Mouse (Mus musculus): ENCODE data around the gene Hip1.

The Hip1 gene

GRCm38 (mm10) chr5:135531306-135531845 lies 13.5 kb downstream of the Hip1 start:
- DNase-seq (ENCODE audit: low read depth, low spot score), result peak; percentile 73

DNA sequence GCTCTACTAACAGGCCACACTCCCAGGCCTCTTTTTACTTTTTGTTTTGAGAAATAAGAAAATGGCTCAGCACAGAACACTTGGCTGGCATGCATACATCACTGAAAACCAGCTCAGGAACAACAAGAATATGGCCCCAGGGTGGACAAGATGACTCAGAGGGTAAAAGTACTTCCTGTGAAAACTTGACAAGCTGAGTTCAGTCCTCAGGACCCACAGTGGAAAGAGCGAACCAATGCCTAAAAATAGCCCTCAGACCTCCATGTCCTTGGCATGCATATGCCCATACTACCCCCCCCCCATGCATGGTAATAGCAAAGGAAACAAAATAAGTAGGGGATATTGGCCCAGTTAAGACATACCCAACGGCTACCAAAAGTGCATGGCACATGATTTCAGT lies 15.0 kb downstream of the Hip1 start:
- DNase-seq (ENCODE audit: low read depth, low spot score), result no peak

DNA sequence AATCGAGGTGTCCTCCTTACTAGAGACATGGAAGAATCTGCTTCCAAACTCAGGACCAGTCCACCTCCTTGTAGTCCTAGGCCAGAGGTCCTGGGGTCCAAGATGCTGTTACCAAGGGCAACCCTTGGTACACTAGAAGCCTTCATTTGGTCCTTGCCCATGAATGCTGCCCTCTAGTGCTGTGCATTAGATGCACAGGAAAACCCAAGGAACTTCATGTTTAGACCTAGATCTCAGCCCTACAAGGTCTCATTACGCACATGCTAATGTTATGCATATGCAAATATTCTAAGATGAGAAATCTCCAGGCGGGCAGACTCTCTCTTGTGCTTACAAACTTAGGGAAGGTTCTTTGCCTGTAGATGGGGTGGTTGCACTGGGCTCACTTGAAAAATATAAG lies 15.6 kb downstream of the Hip1 start:
- peak; percentile 23 for DNase-seq (ENCODE audit: low read depth, low spot score)

DNA sequence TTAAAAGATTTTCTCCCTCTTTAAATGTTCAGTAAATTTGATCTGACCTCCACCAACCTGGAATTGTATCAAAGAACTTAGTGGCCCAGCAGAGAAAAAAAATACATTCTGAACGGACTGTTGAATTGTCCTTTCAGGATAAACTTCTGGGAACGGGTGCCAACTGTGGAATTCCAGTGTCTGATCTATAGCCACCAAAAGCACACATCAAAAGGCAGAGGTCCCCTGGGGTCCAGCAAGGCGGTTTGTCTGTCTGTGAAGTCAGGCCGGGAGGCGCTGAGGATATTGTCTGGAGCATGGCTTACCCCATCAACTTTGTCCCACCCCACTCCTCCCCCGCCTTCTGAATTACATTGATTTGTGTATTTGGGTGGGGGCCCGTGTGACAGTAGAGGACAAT lies 16.9 kb downstream of the Hip1 start:
- no peak for DNase-seq (ENCODE audit: low read depth, low spot score)

GRCm38 (mm10) chr5:135524660-135525560 lies 20.0 kb downstream of the Hip1 start:
- peak; percentile 71 for DNase-seq (ENCODE audit: low read depth, low spot score)

DNA sequence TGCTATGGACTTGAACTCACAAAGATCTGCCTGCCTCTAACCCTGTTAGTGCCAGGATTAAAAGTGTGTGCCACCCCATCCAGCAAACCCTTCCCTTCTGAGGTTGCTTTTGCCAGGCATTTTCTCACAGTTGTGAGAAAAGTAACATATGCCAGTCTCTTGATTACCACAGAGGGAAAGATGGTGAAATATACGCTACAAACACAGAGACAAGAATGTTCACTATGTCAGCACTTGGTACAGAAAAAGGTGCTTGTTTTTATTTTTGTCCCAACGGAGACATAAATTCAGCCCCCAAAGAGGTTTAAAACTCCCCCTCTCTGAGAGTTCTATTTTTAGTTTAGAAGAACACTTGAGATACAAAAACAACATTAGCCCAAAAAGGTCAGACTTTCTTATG lies 20.8 kb downstream of the Hip1 start:
- peak; percentile 22 for DNase-seq (ENCODE audit: low read depth, low spot score)

- DNase-seq (ENCODE audit: low read depth, low spot score), result peak; percentile 62
These were observed 22.7 kb downstream of the Hip1 start for GRCm38 (mm10) chr5:135522111-135522722.

DNA sequence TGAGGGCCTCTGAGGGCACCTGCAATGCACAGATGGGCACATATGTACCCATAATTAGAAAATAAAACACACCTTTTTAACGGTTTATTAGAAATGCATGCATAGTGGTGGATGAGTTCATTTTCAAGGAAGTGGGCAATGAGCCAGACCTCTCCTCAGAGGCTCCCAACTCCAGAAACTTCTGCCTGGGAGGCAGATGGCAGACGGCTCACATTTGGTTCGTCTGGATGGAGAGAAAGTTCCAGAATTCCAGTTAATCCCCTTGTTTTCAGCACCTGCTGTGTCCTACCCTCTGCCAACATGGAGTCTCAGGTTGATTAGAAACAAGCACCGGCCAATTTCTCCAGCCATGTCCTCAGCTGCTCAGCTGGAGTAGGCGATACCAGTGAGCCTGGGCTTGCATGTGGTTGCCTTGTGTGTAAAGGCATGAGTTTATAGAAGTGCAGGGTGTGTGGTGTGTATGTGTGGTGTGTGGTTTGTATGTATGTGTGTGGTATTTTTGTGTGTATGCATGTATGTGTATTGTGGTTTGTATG lies 27.5 kb downstream of the Hip1 start:
- peak; percentile 48 for DNase-seq (ENCODE audit: low read depth, low spot score)

DNA sequence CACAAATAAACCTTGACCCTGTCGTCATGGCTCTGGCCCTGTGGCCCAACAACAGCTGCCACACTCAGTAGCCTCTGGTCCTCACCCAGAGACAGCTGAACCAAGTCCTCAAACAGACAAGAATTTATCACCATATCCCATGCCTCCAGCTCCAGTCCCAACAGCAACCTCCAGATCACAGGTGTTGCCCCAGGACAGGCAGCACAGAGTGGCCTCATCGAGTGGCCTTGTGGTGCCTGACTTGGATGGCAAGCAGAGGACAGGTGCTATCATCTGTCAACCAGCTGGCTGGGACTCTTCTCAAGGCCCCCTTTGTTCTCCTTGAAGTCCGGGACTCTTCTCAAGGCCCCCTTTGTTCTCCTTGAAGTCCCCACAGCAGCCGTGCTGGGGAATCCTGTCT lies 31.8 kb downstream of the Hip1 start:
- peak; percentile 37 for DNase-seq (ENCODE audit: low read depth, low spot score)

DNA sequence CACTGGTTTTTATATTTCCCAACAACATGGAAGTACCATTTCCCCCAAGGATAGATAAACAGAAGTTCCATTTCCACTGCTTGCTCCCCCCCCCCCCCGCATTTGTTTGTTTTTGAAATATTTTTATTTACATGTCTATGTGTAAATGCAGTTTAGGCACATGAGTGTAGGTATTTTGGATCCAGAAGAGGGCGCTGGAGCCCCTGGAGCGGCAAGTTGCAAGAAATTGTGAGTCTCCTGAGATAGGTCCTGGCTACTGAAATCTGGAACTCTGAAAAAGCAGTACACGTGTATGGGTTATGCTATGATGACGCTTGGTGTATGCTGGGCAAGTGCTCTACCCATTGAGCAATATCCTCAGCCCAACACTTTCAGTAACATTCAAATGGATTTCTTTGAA lies 33.8 kb downstream of the Hip1 start:
- no peak for DNase-seq (ENCODE audit: low read depth, low spot score)

GRCm38 (mm10) chr5:135508284-135508683 lies 36.6 kb downstream of the Hip1 start:
- peak; percentile 58 for DNase-seq (ENCODE audit: low read depth, low spot score)

GRCm38 (mm10) chr5:135507561-135508273 lies 37.2 kb downstream of the Hip1 start:
- DNase-seq (ENCODE audit: low read depth, low spot score), result peak; percentile 53

DNA sequence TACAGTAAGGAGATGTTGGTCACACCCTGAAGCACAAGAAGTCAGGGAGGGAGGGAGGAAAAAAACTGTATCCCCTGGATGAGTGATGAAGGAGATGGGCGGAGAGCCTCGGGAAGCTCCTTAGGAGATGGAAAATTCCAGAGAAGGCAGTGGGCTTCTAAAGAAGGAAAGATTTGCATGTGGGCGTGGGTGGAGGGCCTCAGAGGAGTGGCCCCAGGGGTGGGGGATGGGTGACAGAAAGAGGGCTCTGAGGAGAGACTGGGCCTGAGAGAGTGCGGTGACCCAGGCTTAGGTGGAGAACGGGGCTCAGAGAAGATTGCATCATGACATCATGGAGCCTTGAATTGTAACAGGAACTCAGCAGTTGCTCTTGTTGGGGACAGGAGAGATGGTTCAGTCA lies 39.5 kb downstream of the Hip1 start:
- no peak for DNase-seq (ENCODE audit: low read depth, low spot score)

DNA sequence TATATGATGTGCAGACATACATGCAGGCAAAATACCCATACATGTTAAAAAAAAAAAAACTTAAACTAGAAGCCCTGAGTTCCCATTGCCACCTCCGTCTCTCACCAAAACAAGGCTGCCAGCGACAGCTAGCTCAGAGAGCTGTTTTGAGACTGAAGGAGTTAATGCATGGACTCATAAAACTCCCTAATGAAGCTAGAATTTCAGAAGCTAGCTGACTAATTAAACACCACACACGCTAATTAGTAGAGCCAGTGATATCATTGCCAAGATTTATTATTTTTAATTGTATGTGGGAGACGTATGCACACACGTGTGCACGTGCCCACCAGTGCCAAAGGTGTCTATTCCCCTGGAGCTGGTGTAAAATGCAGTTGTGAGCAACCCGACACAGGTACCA lies 42.0 kb downstream of the Hip1 start:
- no peak for DNase-seq (ENCODE audit: low read depth, low spot score)

- DNase-seq (ENCODE audit: low read depth, low spot score), result no peak
These were observed 42.9 kb downstream of the Hip1 start for GRCm38 (mm10) chr5:135502027-135502426.

DNA sequence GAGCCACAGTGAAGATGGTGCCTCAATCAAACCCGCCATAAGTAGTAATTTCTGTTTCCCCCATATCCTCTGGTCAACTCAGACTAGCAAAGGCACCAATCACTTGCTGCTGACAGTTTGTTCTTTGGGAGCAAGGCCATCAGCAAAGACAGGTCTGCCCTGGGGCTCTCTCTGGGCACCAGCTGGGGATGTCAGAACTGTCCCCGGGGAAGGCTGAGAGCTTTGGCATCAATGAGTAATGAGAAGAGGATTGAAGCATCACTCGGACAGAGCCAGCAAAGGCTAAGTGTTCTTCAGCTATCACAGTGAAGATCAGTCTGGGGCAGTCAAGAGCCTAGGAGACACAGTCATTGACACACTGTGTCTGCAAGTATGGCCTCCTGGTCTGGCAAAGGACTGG lies 46.0 kb downstream of the Hip1 start:
- no peak for DNase-seq (ENCODE audit: low read depth, low spot score)

DNA sequence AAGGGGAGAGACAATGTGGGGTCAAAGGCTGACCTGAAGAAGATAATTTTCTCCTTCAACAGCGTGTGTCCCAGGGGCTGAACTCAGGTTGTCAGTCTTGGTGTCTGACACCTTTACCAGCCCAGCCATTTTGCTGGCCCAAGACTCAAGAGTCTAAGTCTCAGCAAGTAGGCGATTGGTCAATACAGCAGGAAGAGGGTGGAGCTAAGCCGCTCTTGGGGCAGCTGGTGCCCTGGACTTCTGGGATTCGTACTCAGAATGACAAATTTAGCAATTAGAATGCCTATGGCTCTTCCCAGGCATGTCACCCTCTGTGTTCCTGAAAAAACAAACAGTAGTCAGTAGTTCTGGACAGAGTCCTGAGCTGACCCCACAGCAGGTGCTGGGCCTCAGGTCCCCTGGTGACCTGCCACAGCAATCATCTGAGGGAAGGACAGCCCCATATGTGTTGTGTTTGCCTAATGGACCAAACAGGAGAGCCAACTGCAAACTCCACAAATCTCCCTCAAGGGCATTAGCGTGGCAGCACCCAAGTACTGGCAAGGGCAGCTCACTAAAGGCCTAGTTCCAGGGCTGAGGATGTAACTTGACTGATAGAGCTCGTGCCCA lies 47.5 kb downstream of the Hip1 start:
- DNase-seq (ENCODE audit: low read depth, low spot score), result no peak

GRCm38 (mm10) chr5:135496489-135496888 lies 48.4 kb downstream of the Hip1 start:
- DNase-seq (ENCODE audit: low read depth, low spot score), result no peak

DNA sequence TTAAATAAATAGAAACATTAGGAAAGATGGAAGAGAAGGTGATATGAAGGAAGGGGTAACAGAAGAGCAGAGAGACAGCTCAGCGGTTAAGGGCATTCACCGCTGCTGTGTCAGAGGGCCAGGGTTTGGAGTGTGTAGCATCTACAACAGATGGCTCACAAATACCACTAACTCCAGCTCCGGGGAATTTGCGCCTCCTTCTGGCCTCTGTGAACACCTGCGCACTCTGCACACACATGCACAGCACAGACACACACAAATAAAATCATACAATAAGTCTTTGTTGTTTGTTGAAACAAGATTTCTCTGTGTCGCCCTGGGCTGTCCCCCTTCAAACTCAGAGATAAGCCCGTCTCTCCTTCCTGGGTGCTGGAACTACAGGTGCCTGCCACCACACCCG lies 49.4 kb downstream of the Hip1 start:
- DNase-seq (ENCODE audit: low read depth, low spot score), result no peak

- DNase-seq (ENCODE audit: low read depth, low spot score), result peak; percentile 57
These were observed 50.6 kb downstream of the Hip1 start for GRCm38 (mm10) chr5:135494183-135494910.

DNA sequence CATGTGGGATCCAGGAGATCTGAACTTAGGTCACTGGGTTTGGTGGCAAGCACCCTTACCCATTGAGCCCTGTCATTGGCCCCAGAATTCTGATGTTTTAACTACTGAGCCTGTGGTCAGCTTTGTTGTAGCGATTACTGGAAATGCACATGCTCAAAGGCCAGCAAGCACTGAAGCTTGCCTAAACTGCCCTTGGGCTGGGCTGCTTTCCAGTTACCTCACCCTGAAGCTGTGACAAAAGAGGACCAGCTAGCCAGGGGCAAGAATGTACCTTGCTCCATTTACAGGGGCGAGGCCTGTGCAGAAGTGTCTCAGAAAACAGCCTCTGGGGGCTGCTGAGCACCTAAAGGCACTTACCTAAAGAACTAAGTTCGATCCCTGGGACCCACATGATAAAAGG lies 51.8 kb downstream of the Hip1 start:
- no peak for DNase-seq (ENCODE audit: low read depth, low spot score)

Data from brain, adult 2 months (tissue).